Mouse (Mus musculus) bone marrow, adult 2 months (tissue): Measurements from ENCODE around the gene Alkal2.

Experiments
- CTCF ChIP-seq: fragments of 200-500 bp; IDR thresholded peaks from 2 replicates; pipeline ENCODE4 v1.5.1; 2011; ENCODE audit warnings: low read length, control low read depth; ENCODE audit not compliant: control insufficient read depth, insufficient read depth
- POLR2A ChIP-seq: fragments of 200-500 bp; IDR thresholded peaks from 2 replicates; pipeline ENCODE4 v1.6.1; 2011; ENCODE audit warnings: low read depth, mild to moderate bottlenecking, control low read depth, low read length, borderline replicate concordance; ENCODE audit not compliant: control insufficient read depth

DNA sequence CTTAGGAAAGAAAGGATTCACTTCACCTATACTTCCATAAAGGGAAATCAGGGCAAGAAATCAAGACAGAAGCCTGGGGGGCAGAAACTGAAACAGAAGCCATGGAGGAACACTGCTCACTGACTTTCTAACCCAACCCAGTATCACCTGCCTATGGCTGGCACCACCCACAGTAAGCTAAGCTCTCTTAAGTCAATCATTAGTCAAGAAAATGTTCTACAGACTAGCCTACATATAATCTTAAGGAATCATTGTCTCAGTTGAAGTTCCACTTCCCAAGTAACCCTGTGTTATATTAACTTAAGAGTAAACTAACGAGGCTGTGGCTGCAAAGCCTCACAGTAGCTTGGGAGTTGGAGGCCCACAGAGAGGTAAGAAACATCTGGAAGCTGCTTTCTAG lies 35.6 kb upstream of the Alkal2 start:
- no peak for TF ChIP-seq POLR2A
- TF ChIP-seq CTCF = no peak
